Mouse (Mus musculus) erythroblast, embryonic 14.5 days (primary cell): Measurements from ENCODE around the gene Mrln.

Experiments used
- GATA1 ChIP-seq: IDR thresholded peaks from 2 replicates; pipeline ENCODE4 v1.6.1; 2012; ENCODE audit warnings: low read length, inconsistent platforms, mixed read lengths
- TAL1 ChIP-seq: IDR thresholded peaks from 3 replicates; pipeline ENCODE4 v1.6.1; 2012; ENCODE audit warnings: low read length, inconsistent platforms, mixed read lengths

- TF ChIP-seq GATA1 (no peak), TAL1 (no peak)
Observed at GRCm38 (mm10) chr10:70174494-70175190, 29.8 kb upstream of the Mrln start.
